Mouse (Mus musculus): Measurements from ENCODE around the gene Cdc37l1. TPM values are rescaled to one million over a fixed set of nuclear protein-coding genes. Genes with fewer than 3 reads are reported as not detected.
A peak's percentile ranks its signal among the peaks of the same experiment; 100 is the strongest.

Gene Cdc37l1
- polyA plus RNA-seq, 1 experiment from 2014 or later: 33.8 TPM

- no peak for DNase-seq (ENCODE audit: low spot score)
- no peaks in the 10 kb centered on the region for H3K9me3 ChIP-seq (replicated peaks)
- H3K27me3 ChIP-seq (ENCODE audit: low read depth, poor library complexity, severe bottlenecking): no peaks in the 10 kb centered on the region
- no peak overlapping the region for H3K4me3 ChIP-seq
- H3K36me3 ChIP-seq: no peaks in the 10 kb centered on the region
- no peak overlapping the region for H3K27ac ChIP-seq (replicated peaks)
- 83% methylated on average over 6 of the region's 6 CpGs for WGBS
- H3K4me1 ChIP-seq: no peaks in the 10 kb centered on the region
These were observed 64.4 kb downstream of the Cdc37l1 start for GRCm38 (mm10) chr19:29054594-29054993.

- Histone ChIP-seq H3K4me3 (no peak overlapping the region), H3K4me1 (peaks cover 8% of the 10 kb centered on the region), H3K27ac (replicated peaks) (no peak overlapping the region), H3K27me3 (ENCODE audit: low read depth, poor library complexity, severe bottlenecking) (no peaks in the 10 kb centered on the region), H3K9me3 (replicated peaks) (no peaks in the 10 kb centered on the region), H3K36me3 (no peaks in the 10 kb centered on the region)
- WGBS: 91% methylated on average over 4 of the region's 4 CpGs
- DNase-seq (ENCODE audit: low spot score): no peak
These were observed 65.3 kb downstream of the Cdc37l1 start for GRCm38 (mm10) chr19:29055469-29055868.

GRCm38 (mm10) chr19:29058741-29059140, 68.6 kb downstream of the Cdc37l1 start:
- no peak for DNase-seq (ENCODE audit: low spot score)
- WGBS: 91% methylated on average over 5 of the region's 5 CpGs
- no peaks in the 10 kb centered on the region for H3K9me3 ChIP-seq (replicated peaks)
- H3K36me3 ChIP-seq: no peaks in the 10 kb centered on the region
- no peaks in the 10 kb centered on the region; the same call in 1 of the 2 replicates for H3K27me3 ChIP-seq (ENCODE audit: low read depth, poor library complexity, severe bottlenecking)
- H3K4me1 ChIP-seq: peaks cover 18% of the 10 kb centered on the region
- H3K27ac ChIP-seq (replicated peaks): no peak overlapping the region
- no peak overlapping the region for H3K4me3 ChIP-seq

- Histone ChIP-seq H3K36me3 (no peaks in the 10 kb centered on the region), H3K4me3 (no peak overlapping the region), H3K4me1 (peaks cover 18% of the 10 kb centered on the region), H3K9me3 (replicated peaks) (no peaks in the 10 kb centered on the region), H3K27ac (replicated peaks) (no peak overlapping the region), H3K27me3 (ENCODE audit: low read depth, poor library complexity, severe bottlenecking) (no peaks in the 10 kb centered on the region; the same call in 1 of the 2 replicates)
- WGBS: 78% methylated on average over 2 of the region's 2 CpGs
- no peak for DNase-seq (ENCODE audit: low spot score)
These were observed 69.5 kb downstream of the Cdc37l1 start for GRCm38 (mm10) chr19:29059688-29060087.

GRCm38 (mm10) chr19:29060299-29060698, 70.1 kb downstream of the Cdc37l1 start:
- Histone ChIP-seq H3K36me3 (no peaks in the 10 kb centered on the region), H3K9me3 (replicated peaks) (no peaks in the 10 kb centered on the region), H3K4me1 (peaks cover 18% of the 10 kb centered on the region), H3K27ac (replicated peaks) (no peak overlapping the region), H3K4me3 (no peak overlapping the region), H3K27me3 (ENCODE audit: low read depth, poor library complexity, severe bottlenecking) (no peaks in the 10 kb centered on the region; the same call in 1 of the 2 replicates)
- 7% methylated on average over 6 of the region's 6 CpGs for WGBS
- DNase-seq (ENCODE audit: low spot score): peak; percentile 31

- H3K36me3 ChIP-seq: no peaks in the 10 kb centered on the region
- no peak overlapping the region for H3K27ac ChIP-seq (replicated peaks)
- H3K9me3 ChIP-seq (replicated peaks): no peaks in the 10 kb centered on the region
- no peak overlapping the region for H3K4me3 ChIP-seq
- H3K27me3 ChIP-seq (ENCODE audit: low read depth, poor library complexity, severe bottlenecking): no peaks in the 10 kb centered on the region; the same call in 1 of the 2 replicates
- WGBS: 86% methylated on average over 5 of the region's 5 CpGs
- DNase-seq (ENCODE audit: low spot score): no peak
- H3K4me1 ChIP-seq: peaks cover 28% of the 10 kb centered on the region
These were observed 72.9 kb downstream of the Cdc37l1 start for GRCm38 (mm10) chr19:29063009-29063408.

- no peaks in the 10 kb centered on the region for H3K36me3 ChIP-seq
These were observed 73.6 kb downstream of the Cdc37l1 start for GRCm38 (mm10) chr19:29063577-29064363.

GRCm38 (mm10) chr19:29064451-29065102, 74.4 kb downstream of the Cdc37l1 start:
- 70% methylated on average over 9 of the region's 9 CpGs for WGBS
- Histone ChIP-seq H3K27ac (replicated peaks) (peak overlapping the region; percentile 72), H3K36me3 (no peaks in the 10 kb centered on the region), H3K4me3 (no peak overlapping the region), H3K4me1 (peaks cover 28% of the 10 kb centered on the region), H3K27me3 (ENCODE audit: low read depth, poor library complexity, severe bottlenecking) (no peaks in the 10 kb centered on the region; the same call in 1 of the 2 replicates), H3K9me3 (replicated peaks) (no peaks in the 10 kb centered on the region)
- no peak for DNase-seq (ENCODE audit: low spot score)

More at GRCm38 (mm10) chr19:29063577-29064363, 73.6 kb downstream of the Cdc37l1 start:
- H3K27ac ChIP-seq (replicated peaks): peak overlapping the region; percentile 72; the same call in 1 of the 2 replicates
- 19% methylated on average over 18 of the region's 18 CpGs for WGBS
- H3K4me3 ChIP-seq: peak overlapping the region; percentile 36
- H3K4me1 ChIP-seq: peaks cover 28% of the 10 kb centered on the region
- no peaks in the 10 kb centered on the region for H3K9me3 ChIP-seq (replicated peaks)
- no peaks in the 10 kb centered on the region; the same call in 1 of the 2 replicates for H3K27me3 ChIP-seq (ENCODE audit: low read depth, poor library complexity, severe bottlenecking)
- DNase-seq (ENCODE audit: low spot score): peak; percentile 88

- peak overlapping the region; percentile 69 for H3K27ac ChIP-seq (replicated peaks)
- WGBS: 20% methylated on average over 11 of the region's 11 CpGs
- H3K4me3 ChIP-seq: peak overlapping the region; percentile 42
These were observed 76.9 kb downstream of the Cdc37l1 start for GRCm38 (mm10) chr19:29066981-29067471.

GRCm38 (mm10) chr19:29069195-29069594, 79.0 kb downstream of the Cdc37l1 start:
- Histone ChIP-seq H3K27me3 (ENCODE audit: low read depth, poor library complexity, severe bottlenecking) (no peaks in the 10 kb centered on the region), H3K4me3 (no peak overlapping the region), H3K36me3 (no peaks in the 10 kb centered on the region), H3K9me3 (replicated peaks) (no peaks in the 10 kb centered on the region), H3K27ac (replicated peaks) (no peak overlapping the region), H3K4me1 (peaks cover 9% of the 10 kb centered on the region)
- DNase-seq (ENCODE audit: low spot score): no peak
- 81% methylated on average over 5 of the region's 5 CpGs for WGBS

More at GRCm38 (mm10) chr19:29066981-29067471, 76.9 kb downstream of the Cdc37l1 start:
- Histone ChIP-seq H3K36me3 (no peaks in the 10 kb centered on the region), H3K4me1 (peaks cover 14% of the 10 kb centered on the region), H3K9me3 (replicated peaks) (no peaks in the 10 kb centered on the region), H3K27me3 (ENCODE audit: low read depth, poor library complexity, severe bottlenecking) (no peaks in the 10 kb centered on the region; the same call in 1 of the 2 replicates)
- DNase-seq (ENCODE audit: low spot score): peak; percentile 43

GRCm38 (mm10) chr19:29074802-29075201, 84.7 kb downstream of the Cdc37l1 start:
- DNase-seq (ENCODE audit: low spot score): no peak
- Histone ChIP-seq H3K9me3 (replicated peaks) (no peaks in the 10 kb centered on the region), H3K27me3 (ENCODE audit: low read depth, poor library complexity, severe bottlenecking) (no peaks in the 10 kb centered on the region), H3K27ac (replicated peaks) (no peak overlapping the region), H3K4me3 (no peak overlapping the region), H3K36me3 (no peaks in the 10 kb centered on the region), H3K4me1 (no peaks in the 10 kb centered on the region)
- 86% methylated on average over 6 of the region's 6 CpGs for WGBS
